Mouse (Mus musculus): ENCODE data around the gene Gm3415. TPM values are rescaled to one million over a fixed set of nuclear protein-coding genes. Genes with fewer than 3 reads are reported as not detected.
"Not testable (repeated sequence)": the region's sequence is repeated elsewhere in the genome, so short reads cannot be mapped to it uniquely, and the experiment has no call there.

The Gm3415 gene
- total RNA-seq, 2 experiments from 2014 or later, result not detected

GRCm38 (mm10) chr5:146598215-146599119 lies 42.5 kb downstream of the Gm3415 start:
- DNase-seq (ENCODE audit: low spot score in 2 of 2), result no peak

DNA sequence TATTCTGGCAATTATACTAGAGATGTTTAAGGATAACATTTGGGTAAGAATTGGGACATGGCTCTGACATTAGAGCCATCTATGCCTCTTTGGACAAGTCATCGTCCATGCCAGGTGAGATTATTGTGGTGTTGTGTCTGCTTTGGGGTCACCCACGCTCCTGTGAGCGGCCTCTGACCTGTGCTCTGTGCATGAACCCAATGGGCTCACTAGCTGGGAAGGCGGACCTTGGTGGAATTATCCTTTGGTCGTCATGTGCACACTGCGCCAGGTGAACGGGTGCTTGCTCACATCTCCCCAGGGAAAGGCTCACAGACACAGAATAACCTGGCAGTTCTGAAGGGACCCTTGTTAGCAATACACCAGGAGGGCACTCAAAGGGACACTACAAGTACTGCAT lies 43.3 kb downstream of the Gm3415 start:
- DNase-seq (ENCODE audit: low spot score in 2 of 2), result not testable (repeated sequence)

DNA sequence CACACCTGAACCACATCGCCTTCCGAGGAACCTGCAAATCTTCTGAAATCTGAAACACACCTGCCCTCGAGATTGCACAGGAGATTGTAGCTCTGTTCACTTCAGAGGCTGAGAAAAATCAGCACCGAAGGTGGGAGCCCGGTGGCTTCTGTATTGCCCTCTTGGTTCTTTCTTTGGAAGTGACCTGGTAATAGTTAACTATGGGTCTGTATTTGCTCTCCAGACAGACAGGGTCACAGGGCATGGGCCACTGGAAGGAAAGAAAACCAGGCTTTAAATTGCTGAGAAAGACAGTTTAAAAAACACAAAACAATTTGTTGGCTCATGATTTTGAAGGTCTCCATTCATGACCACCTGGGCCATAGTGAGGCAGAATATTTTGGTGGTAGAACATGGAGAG lies 44.0 kb downstream of the Gm3415 start:
- no peak for DNase-seq (ENCODE audit: low spot score in 2 of 2)

DNA sequence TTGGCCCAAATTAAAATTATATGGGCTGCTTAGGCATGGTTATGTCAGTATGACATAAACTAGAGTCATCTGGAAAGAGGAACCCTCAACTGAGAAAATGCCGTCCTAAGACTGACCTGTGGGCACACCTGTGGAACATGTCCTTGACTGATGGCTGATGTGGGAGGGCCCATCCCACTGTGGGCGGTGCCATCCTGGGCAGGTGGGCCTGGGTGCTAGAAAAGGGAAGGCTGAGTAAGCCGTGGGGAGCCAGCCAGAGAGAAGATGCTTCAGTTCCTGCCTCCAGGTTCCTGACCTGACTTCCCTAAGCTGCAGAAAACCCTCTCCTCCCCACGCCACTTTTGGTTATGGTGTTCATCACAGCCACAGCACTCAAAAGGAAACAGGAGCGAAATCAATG lies 50.3 kb downstream of the Gm3415 start:
- DNase-seq (ENCODE audit: low spot score in 2 of 2), result no peak

GRCm38 (mm10) chr5:146606895-146607294 lies 51.0 kb downstream of the Gm3415 start:
- no peak for DNase-seq (ENCODE audit: low spot score in 2 of 2)

DNA sequence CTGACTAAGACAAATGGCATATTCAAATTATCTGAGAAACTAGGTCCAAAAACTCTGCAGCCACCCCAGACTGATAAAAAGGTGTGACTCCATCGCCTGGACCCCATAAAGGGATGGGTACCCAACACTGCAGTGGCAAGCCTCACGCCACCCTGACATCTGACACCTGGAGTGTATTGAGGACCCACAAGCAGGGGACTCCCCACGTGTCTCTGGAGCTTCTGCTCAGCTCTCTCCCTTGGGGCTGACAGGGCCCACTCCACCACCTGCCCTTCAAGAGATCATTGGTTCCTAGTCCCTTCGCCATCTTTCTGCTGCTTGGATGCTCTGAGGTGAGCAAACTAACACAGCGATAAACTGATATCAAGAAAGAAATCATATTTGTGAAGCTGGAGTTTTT lies 51.9 kb downstream of the Gm3415 start:
- no peak for DNase-seq (ENCODE audit: low spot score in 2 of 2)

Other genes with a start within 250 kb of the Gm3415 start
- 10 to 100 TPM; 77.3 to 85.9 TPM for gene Wasf3, start 171.2 kb upstream of the Gm3415 start, total RNA-seq (2021)
- not detected for gene Gm6408, start 74.2 kb upstream of the Gm3415 start, total RNA-seq (2021)
- gene Gm6370, start 64.8 kb upstream of the Gm3415 start, total RNA-seq (2021), result not detected
- gene 4930449I24Rik, start 53.7 kb upstream of the Gm3415 start, total RNA-seq (2021), result not detected
- not detected for gene Gm3402, start 42.0 kb upstream of the Gm3415 start, total RNA-seq (2021)
- gene Gm3404, start 30.3 kb upstream of the Gm3415 start, total RNA-seq (2021), result not detected
- not detected for gene Gm3409, start 18.5 kb upstream of the Gm3415 start, total RNA-seq (2021)
- gene Gpr12, start 29.1 kb downstream of the Gm3415 start, total RNA-seq (2021), result 10 to 100 TPM; 46.1 to 46.9 TPM
- gene Usp12, start 238.9 kb downstream of the Gm3415 start, total RNA-seq (2021), result 10 to 100 TPM; 64.4 to 67.3 TPM

All from layer of hippocampus, postnatal 10 days (tissue).